Comparison of ENCODE assay signal across 9 mouse cellular contexts in genomic region chr11:53132406-53133035, GRCm38 (mm10).
DNase-seq lines count a peak whose midpoint lies in the region; ATAC-seq and TF ChIP-seq lines count a peak whose summit lies in the region.
"Had no signal": no experiment of that assay in that cellular context is flagged by ENCODE, and none has a peak within 500 bp of the region (broad histone marks: within the 10 kb centered on the region; RNA-seq: fewer than 3 reads in every experiment).

No protein-coding gene starts in this region.

- no peaks in the 10 kb centered on the region for H3K9me3 ChIP-seq in kidney, postnatal 0 days (replicated peaks; ENCODE audit: low read length)
- no peaks in the 10 kb centered on the region for H3K9me3 ChIP-seq in hindbrain, postnatal 0 days (ENCODE audit: low read length)
- H3K9me3 ChIP-seq in stomach, postnatal 0 days (ENCODE audit: control insufficient read depth, low read length), result no peaks in the 10 kb centered on the region
- H3K9me3 ChIP-seq: liver, embryonic 13.5 days had no signal

- H3K27ac ChIP-seq in kidney, postnatal 0 days, result no peak overlapping the region
- H3K27ac ChIP-seq in hindbrain, postnatal 0 days, result no peak overlapping the region
- H3K27ac ChIP-seq in stomach, postnatal 0 days (replicated peaks), result no peak overlapping the region
- H3K27ac ChIP-seq: liver, embryonic 13.5 days had no signal

- no peaks in the 10 kb centered on the region for H3K27me3 ChIP-seq in kidney, postnatal 0 days (ENCODE audit: insufficient read depth, low read length)
- no peaks in the 10 kb centered on the region for H3K27me3 ChIP-seq in hindbrain, postnatal 0 days (ENCODE audit: insufficient read depth, low read length)
- H3K27me3 ChIP-seq in stomach, postnatal 0 days (ENCODE audit: control insufficient read depth, insufficient read depth, low read length), result no peaks in the 10 kb centered on the region
- H3K27me3 ChIP-seq: liver, embryonic 13.5 days had no signal

- no peak overlapping the region for H3K9ac ChIP-seq in kidney, postnatal 0 days (ENCODE audit: low read depth, low read length)
- 0 out of 2 replicates have a peak overlapping the region, but pooled peaks have one; percentile 13 for H3K9ac ChIP-seq in hindbrain, postnatal 0 days (replicated peaks; ENCODE audit: low read length)
- H3K9ac ChIP-seq in stomach, postnatal 0 days (ENCODE audit: low read length), result no peak overlapping the region
- H3K9ac ChIP-seq: liver, embryonic 13.5 days had no signal

- ATAC-seq in kidney, postnatal 0 days (replicated peaks; ENCODE audit: low FRiP score, low read depth), result no peak
- ATAC-seq in hindbrain, postnatal 0 days, result 0 out of 2 replicates have a peak, but pooled peaks have one; percentile 39
- no peak for ATAC-seq in stomach, postnatal 0 days (ENCODE audit: low FRiP score, low TSS enrichment)

- 16% methylated on average over 23 of the region's 23 CpGs for WGBS in kidney, postnatal 0 days
- 28% methylated on average over 23 of the region's 23 CpGs for WGBS in hindbrain, postnatal 0 days
- WGBS in stomach, postnatal 0 days, result 15% methylated on average over 23 of the region's 23 CpGs

- no peak for TF ChIP-seq EP300 in stomach, postnatal 0 days (optimal IDR thresholded peaks at IDR 0.05)

- TF ChIP-seq CTCF in kidney, postnatal 0 days (IDR thresholded peaks at IDR 0.05; ENCODE audit: low read depth), result no peak
- no peak for TF ChIP-seq CTCF in brain, embryonic 14.5 days (IDR thresholded peaks at IDR 0.05; ENCODE audit: borderline replicate concordance, extremely low read depth, insufficient read depth, insufficient read length)
- no peak for TF ChIP-seq CTCF in hindbrain, postnatal 0 days (IDR thresholded peaks at IDR 0.05; ENCODE audit: low read depth)
- TF ChIP-seq CTCF in stomach, postnatal 0 days (IDR thresholded peaks at IDR 0.05; ENCODE audit: low read depth), result no peak

- H3K36me3 ChIP-seq in kidney, postnatal 0 days (ENCODE audit: insufficient read depth, low read length), result no peaks in the 10 kb centered on the region
- H3K36me3 ChIP-seq in hindbrain, postnatal 0 days (ENCODE audit: insufficient read depth, low read length), result no peaks in the 10 kb centered on the region
- no peaks in the 10 kb centered on the region for H3K36me3 ChIP-seq in stomach, postnatal 0 days (ENCODE audit: control insufficient read depth, insufficient read depth, low read length)
- H3K36me3 ChIP-seq: liver, embryonic 13.5 days had no signal

- peak overlapping the region; percentile 41 for H3K4me2 ChIP-seq in kidney, postnatal 0 days (ENCODE audit: low read length)
- peak overlapping the region; percentile 36 for H3K4me2 ChIP-seq in hindbrain, postnatal 0 days (ENCODE audit: low read depth, low read length)
- peak overlapping the region; percentile 40 for H3K4me2 ChIP-seq in stomach, postnatal 0 days (replicated peaks; ENCODE audit: low read depth)
- H3K4me2 ChIP-seq: liver, embryonic 13.5 days had no signal

- no peak for TF ChIP-seq POLR2A in brain, embryonic 14.5 days (IDR thresholded peaks at IDR 0.05; ENCODE audit: borderline replicate concordance, extremely low read depth, insufficient read depth, insufficient read length, poor library complexity, severe bottlenecking)

- H3K4me1 ChIP-seq in kidney, postnatal 0 days (replicated peaks; ENCODE audit: insufficient read depth, low read length), result no peaks in the 10 kb centered on the region
- peaks cover 11% of the 10 kb centered on the region; the same call in 1 of the 2 replicates for H3K4me1 ChIP-seq in hindbrain, postnatal 0 days (ENCODE audit: insufficient read depth, low read length)
- H3K4me1 ChIP-seq in stomach, postnatal 0 days (replicated peaks; ENCODE audit: control insufficient read depth, insufficient read depth), result no peaks in the 10 kb centered on the region
- H3K4me1 ChIP-seq: liver, embryonic 13.5 days had no signal

- DNase-seq in kidney, postnatal 0 days (ENCODE audit: low spot score), result peak; percentile 28
- no peak for DNase-seq in kidney, postnatal 10 days
- DNase-seq in brain, embryonic 14.5 days (ENCODE audit: low read depth), result peak; percentile 75
- DNase-seq in hindbrain, postnatal 0 days (ENCODE audit: low spot score), result no peak
- DNase-seq in stomach, postnatal 0 days (ENCODE audit: low spot score), result no peak
- DNase-seq in layer of hippocampus, postnatal 36 days, result no peak
- no peak for DNase-seq in cerebellum, postnatal 4 days (ENCODE audit: low spot score in 2 of 2)
- no peak for DNase-seq in kidney, postnatal 14 days
- DNase-seq: liver, embryonic 13.5 days had no signal

- H3K4me3 ChIP-seq in kidney, postnatal 0 days (replicated peaks; ENCODE audit: low read depth, low read length), result no peak overlapping the region
- H3K4me3 ChIP-seq in hindbrain, postnatal 0 days (ENCODE audit: low read length), result no peak overlapping the region
- H3K4me3 ChIP-seq in stomach, postnatal 0 days (ENCODE audit: low read depth, low read length), result no peak overlapping the region
- H3K4me3 ChIP-seq: liver, embryonic 13.5 days had no signal

Comparison
In these comparisons a context has a peak if more than half of its experiments do, and no peak if none do; other contexts are left out.
1. DNase-seq: peak in kidney, postnatal 0 days (single experiment) and brain, embryonic 14.5 days (single experiment); none in kidney, postnatal 10 days (single experiment), hindbrain, postnatal 0 days (single experiment), stomach, postnatal 0 days (single experiment), layer of hippocampus, postnatal 36 days (0 of 2), cerebellum, postnatal 4 days (0 of 2) and kidney, postnatal 14 days (single experiment).
2. Peak in every context shown above with its lines, with median percentiles within 50 percentile points of each other: H3K4me2 ChIP-seq.